Mouse (Mus musculus): ENCODE measurements around the gene Dhx15.

Dhx15 gene

DNA sequence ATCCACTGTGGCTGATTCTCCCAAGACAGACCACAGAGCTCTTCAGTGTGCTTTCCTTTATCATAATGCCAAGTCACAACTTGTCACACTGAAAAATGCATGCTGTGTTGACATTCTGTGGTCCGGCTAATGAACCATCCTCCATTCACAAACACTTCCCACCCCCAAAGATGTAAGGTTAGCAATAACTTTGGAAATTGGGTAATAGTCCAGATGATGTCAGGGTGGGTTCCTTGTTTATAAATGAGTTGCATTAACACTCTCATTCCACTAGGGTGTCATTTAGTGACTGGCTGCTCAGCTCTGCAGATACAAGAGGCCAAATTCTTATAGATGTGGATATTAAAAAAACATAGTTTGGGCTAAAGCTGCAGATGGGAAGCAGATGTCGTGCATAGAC lies 71.1 kb downstream of the Dhx15 start:
- ChIA-PET CTCF (interaction anchor here in 3 of 4 experiments (0.6 to 1.4 kb wide), 6 partner anchors 10 to 715 kb away, joined by 3 to 9 read pairs (median 4); partner anchors contain the start of gene Anapc4 (in 1 of the 3)), POLR2A (interaction anchor here in 3 of 4 experiments (0.7 to 1.8 kb wide), 3 partner anchors 10 to 125 kb away, joined by 3 to 5 read pairs (median 3); partner anchors contain the start of gene Dhx15 (in 1 of the 3))

DNA sequence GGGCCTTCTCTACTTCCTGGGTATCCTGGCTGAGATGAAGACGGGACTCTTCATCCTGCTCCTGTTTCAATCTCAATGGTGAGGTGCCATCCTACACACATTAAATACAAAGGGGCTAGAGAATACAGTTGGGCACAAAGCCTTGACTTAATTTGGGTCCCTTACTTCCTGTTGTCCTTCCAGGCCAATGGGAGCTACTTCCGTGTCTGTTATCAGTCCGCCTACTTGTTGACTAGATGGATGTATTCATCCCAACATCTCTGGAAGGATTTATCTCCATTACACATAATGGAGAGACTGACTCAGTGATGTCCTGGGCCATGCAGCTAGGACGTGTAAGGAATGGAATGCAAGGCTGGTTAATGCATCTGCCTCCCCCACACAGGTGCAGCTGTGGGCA lies 72.5 kb downstream of the Dhx15 start:
- CTCF ChIA-PET: interaction anchor here in 1 of 4 experiments (1.0 kb wide), 1 partner anchor 8 kb away, joined by 3 read pairs; no protein-coding TSS in a partner anchor
- POLR2A ChIA-PET: interaction anchor here in 1 of 4 experiments (1.8 kb wide), 1 partner anchor 73 kb away, joined by 5 read pairs; the partner anchor contains the start of gene Dhx15

DNA sequence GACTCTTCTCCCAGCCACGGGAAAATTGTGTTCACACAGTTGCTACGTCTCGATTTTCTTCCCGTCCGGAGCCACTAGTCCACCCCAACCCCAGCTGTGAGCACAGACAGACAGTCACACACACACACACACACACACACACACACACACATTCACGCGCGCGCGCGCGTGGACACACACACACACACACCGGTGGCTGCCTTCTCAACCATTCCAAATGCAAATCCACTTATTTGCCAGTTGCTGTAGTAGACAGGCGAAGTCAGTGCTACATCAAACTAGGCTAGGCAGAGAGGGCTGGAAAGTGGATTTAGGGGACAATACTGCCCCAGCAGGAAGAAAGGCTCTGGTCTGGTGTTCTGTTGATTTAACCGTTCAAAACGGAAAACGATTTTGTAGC lies 73.9 kb downstream of the Dhx15 start:
- ChIA-PET POLR2A (interaction anchor here in 2 of 4 experiments (0.8 to 2.0 kb wide), 10 partner anchors 14 to 400 kb away, joined by 3 to 8 read pairs (median 3); partner anchors contain the start of gene Dhx15 (in 2 of the 2)), CTCF (interaction anchor here in 2 of 4 experiments (0.5 to 1.7 kb wide), 6 partner anchors 15 to 1028 kb away, joined by 3 to 11 read pairs (median 3); partner anchors contain the start of gene Dhx15 (in 1 of the 2))

DNA sequence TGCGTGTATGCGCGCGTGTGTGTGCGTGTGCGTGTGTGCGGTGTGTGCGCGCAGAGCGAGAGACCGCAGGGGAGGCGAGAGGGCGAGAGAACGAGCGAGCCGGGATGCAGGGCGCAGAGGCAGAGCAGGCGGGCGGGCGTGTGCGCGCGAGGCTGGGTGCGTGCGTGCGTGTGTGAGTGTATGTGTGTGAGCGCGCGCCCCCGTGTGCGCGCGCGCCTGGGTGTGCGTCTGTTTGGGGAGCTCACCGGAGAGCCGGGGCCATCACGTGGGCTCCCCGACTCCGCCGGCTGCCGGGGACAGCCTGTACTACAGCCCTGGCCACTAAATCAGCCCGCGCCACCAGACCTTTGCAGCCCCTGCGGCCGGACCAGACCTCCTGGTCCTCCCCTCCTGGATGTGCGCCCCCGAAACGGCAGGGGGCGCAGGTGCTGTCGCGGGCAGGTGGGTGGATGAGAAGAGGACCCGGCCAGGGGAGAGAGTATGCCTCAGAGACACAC lies 74.4 kb downstream of the Dhx15 start:
- POLR2A ChIA-PET: interaction anchor here in 2 of 4 experiments (1.0 to 2.0 kb wide), 9 partner anchors 14 to 400 kb away, joined by 3 to 8 read pairs (median 3); partner anchors contain the start of gene Dhx15 (in 2 of the 2)
- CTCF ChIA-PET: interaction anchor here in 2 of 4 experiments (0.5 to 1.7 kb wide), 6 partner anchors 16 to 1027 kb away, joined by 3 to 11 read pairs (median 3); partner anchors contain the start of gene Dhx15 (in 1 of the 2)

DNA sequence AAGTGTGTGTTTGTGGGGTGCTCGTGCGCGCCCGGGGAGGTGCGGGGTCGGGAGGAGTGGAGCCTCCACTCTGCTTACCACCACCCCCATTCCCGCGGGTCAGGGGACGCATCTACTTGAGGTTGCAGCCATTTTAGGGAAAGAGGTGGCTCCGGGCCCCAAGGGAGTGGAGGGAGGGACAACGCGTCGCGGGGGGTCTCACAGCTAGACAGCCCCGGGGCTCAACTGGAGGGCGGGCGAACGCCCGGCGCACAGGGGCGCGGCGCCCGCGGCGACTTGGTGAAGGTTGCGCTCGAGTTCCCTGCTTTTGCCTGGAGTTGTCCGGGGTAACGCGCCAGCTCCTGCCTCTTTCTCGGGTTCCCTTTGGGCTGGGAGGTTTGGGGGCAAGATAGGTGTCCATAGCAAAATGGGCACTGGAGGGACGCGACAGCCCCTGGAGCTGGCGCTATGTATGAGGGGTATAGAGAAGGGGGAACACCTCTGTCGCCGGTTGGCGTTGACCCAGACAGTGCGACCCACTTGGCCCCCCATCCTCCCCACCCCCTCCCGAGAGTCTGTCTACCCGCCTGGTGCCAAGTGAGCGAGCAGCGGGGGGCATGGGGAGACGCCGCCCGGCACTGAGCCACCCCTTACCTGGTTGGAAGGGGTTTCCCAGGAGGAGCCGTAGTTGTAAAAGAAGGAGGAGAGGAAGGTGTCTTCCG lies 75.4 kb downstream of the Dhx15 start:
- POLR2A ChIA-PET: interaction anchor here in 2 of 4 experiments (0.6 to 2.0 kb wide), 9 partner anchors 15 to 1475 kb away, joined by 3 to 6 read pairs (median 3); partner anchors contain the start of gene Dhx15 (in 1 of the 2)
- CTCF ChIA-PET: interaction anchor here in 3 of 4 experiments (0.5 to 0.7 kb wide), 4 partner anchors 43 to 303 kb away, joined by 3 to 4 read pairs (median 3); no protein-coding TSS in a partner anchor

DNA sequence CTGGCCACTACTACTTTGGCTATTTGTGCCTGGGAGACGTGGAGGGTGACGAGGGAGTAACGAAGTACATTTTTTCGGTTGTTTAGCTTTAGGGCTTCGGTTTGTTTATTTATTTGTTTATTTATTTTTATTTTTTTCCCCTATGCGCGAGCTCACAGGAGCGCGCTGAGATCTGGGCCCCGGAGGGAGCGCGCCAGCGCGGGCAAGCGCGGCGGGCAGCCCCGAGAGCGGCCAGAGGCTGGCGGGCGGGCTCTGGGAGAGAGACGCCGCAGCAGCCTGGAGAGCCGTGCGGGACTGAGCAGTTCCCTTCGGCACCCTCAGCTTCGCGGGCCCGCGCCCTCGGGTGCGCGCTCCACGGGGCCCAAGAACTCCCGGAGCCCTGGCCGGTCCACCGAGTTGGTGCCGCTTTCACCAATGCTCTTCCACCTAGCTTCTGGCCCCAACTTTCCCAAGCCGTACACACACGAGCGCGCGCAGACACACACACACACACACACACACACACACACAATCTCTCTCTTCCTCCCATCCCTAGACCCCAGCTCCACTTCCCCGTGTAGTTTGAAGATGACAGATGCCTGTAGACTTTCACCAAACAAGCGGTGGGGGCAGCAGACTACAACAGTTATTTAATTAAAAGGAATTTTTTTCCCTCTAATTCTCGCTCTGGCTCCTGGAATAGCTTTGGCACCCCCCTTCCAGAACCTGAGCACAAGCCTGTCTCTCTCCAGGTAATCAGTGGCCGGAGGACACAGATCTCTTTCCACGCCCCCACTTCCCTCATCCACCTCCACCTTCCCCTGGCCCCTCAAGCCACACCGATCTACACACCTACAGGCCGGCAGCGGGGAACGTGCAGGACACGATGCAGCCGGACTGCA lies 76.2 kb downstream of the Dhx15 start:
- ChIA-PET CTCF (interaction anchor here in 3 of 4 experiments (0.5 to 0.9 kb wide), 4 partner anchors 42 to 304 kb away, joined by 3 to 4 read pairs (median 3); no protein-coding TSS in a partner anchor), POLR2A (interaction anchor here in 3 of 4 experiments (0.6 to 2.0 kb wide), 10 partner anchors 12 to 1476 kb away, joined by 3 to 6 read pairs (median 4); partner anchors contain the start of gene Dhx15 (in 2 of the 3))

DNA sequence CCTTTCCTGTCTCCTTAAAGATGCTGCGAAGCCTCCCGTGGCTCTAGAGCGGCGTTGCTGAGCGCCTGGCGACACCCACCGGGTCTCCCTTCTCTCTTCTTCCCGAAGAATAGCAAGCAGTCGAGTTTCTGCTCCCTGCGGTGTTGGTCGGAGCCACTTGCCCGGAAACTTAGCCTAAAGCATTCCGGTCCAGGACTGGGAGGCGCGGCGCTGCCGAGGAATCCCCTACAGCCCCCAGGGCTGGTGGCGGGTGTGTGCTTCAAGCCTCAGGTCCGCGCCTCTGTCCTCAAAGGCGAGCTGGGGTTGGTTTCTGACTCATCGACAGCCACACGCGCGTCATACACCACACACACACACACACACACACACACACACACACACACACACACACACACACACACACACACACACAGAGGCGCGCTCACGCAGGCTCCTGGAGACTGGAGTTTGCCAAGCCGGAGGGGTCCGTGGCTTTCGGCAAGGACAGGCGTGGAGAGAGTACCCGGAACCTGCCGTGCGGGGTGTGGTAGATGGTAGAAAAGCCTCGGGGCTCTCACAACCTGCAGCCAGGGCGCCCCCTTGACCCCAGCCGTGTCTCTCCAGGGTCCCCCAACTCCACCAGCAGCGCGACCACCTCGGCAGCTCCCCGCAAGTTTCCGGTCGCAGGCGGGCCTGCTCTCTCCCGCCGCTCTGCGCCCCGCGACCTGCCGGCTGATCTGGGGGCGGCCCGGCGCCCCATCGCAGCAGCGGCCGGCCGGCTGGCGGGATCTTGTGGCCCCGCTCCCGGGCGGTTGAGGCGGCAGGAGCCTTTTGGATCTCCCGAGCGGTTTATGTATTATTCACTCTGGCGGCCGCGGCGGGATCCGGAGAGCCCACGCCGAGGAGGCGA lies 77.1 kb downstream of the Dhx15 start:
- ChIA-PET CTCF (interaction anchor here in 3 of 4 experiments (0.5 to 0.9 kb wide), 4 partner anchors 48 to 247 kb away, joined by 3 to 4 read pairs (median 3); no protein-coding TSS in a partner anchor), POLR2A (interaction anchor here in 2 of 4 experiments (0.5 to 1.5 kb wide), 7 partner anchors 13 to 705 kb away, joined by 3 to 5 read pairs (median 3); partner anchors contain the start of gene Dhx15 (in 2 of the 2))

DNA sequence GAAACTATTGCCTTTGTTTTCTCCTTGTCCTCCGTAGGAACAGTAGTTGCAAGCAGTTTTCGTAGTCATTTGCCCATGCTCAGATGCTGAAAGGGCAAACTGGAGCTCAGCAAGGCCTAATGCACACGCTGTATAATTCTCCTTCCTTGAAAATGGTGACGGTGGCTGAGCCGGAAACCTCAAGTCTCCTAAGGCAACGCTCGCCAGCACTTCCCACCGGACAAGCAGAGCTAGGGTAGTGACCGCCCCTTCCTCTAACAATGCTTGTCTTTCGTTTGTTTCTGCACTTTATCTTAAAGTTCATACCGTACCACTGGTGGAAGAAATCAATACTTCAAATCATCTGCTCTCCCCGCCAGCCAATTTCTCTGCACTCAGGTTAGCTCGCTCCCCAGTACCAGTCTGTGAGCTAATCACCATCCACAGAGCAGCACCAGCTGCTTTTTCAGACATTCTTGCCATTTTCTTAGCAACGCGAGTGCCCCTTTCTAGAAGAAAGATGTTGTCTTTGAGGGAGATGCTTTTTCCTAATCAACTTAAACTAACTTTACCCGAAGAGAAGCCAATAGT lies 78.0 kb downstream of the Dhx15 start:
- ChIA-PET CTCF (interaction anchor here in 1 of 4 experiments (0.9 kb wide), 1 partner anchor 47 kb away, joined by 3 read pairs; no protein-coding TSS in a partner anchor), POLR2A (interaction anchor here in 1 of 4 experiments (1.1 kb wide), 1 partner anchor 78 kb away, joined by 5 read pairs; the partner anchor contains the start of gene Dhx15)

DNA sequence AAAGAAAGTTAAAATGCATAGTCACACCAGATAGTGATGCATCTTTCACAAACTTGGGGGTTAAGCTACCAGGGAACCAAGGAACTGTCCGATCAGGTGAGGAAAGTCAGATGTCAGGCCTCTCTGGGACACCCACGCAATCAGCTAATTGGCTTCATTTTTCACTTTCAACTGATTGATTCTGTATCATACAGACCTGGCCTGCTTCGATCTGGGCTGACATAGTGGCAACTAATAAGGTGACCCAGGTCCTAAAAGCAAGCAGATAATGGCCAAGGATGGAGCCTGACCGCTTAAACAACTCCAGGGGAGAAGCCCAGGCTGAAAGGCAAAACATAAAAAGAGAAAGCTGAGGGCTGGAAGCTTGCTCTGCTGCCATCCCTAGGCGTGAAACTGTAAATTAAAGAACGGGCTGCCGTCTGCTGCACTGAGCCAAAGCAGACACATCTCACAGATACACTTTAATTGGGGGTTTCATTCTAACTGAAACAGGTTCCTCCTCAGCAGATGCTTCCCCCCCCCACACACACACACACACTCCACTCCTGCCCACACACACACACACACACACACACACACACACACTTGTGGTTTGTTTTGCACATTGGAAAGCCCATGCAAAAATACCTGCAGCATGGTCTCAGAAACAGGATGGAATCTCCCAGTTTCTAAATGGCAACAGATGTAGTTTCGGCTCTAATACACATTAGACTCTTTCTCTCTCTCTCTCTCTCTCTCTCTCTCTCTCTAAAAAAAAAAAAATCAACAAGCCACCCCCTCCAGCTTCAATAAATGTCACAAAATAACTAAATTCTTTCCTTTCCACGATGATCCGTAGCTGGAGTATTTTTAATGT lies 79.3 kb downstream of the Dhx15 start:
- ChIA-PET POLR2A (no interaction called here), CTCF (interaction anchor here in 1 of 4 experiments (0.6 kb wide), 1 partner anchor 795 kb away, joined by 3 read pairs; no protein-coding TSS in a partner anchor)

Measured in embryonic stem cell, embryonic (primary cell).